Mouse (Mus musculus) spleen, adult 2 months (tissue): ENCODE results near the gene Emb.

Source experiments
- CTCF ChIP-seq: fragments of 200-500 bp; IDR thresholded peaks from 2 replicates; pipeline ENCODE4 v1.5.1; 2011; ENCODE audit warnings: mild to moderate bottlenecking, inconsistent platforms; ENCODE audit not compliant: insufficient read depth, insufficient read length, insufficient replicate concordance; ENCODE audit errors: extremely low read depth
- POLR2A ChIP-seq: fragments of 200-500 bp; IDR thresholded peaks from 2 replicates; pipeline ENCODE4 v1.6.1; 2011; ENCODE audit warnings: low read depth, low read length, inconsistent platforms

- no peak for TF ChIP-seq POLR2A
- TF ChIP-seq CTCF, result no peak
These were observed 33.7 kb downstream of the Emb start for GRCm38 (mm10) chr13:117242063-117242462.
